Mouse (Mus musculus): ENCODE data around the gene Olfr548-ps1. TPM values are rescaled to one million over a fixed set of nuclear protein-coding genes. Genes with fewer than 3 reads are reported as not detected.
A peak's percentile ranks its signal among the peaks of the same experiment; 100 is the strongest.
"Not testable (repeated sequence)": the region's sequence is repeated elsewhere in the genome, so short reads cannot be mapped to it uniquely, and the experiment has no call there.

The Olfr548-ps1 gene
- polyA plus RNA-seq (2015; fragmentation: Nextera tagmentation; extraction: Ambion mirVana) = not detected in 2 replicates

- H3K27ac ChIP-seq = no peak within 1 kb of the TSS
- H3K4me1 ChIP-seq (replicated peaks) = no peaks in the 10 kb centered on the region
- WGBS = 88% methylated on average over 2 of the region's 2 CpGs
- H3K27me3 ChIP-seq (replicated peaks) = no peaks in the 10 kb centered on the region
- no peak within 1 kb of the TSS for H3K4me2 ChIP-seq (replicated peaks)
- H3K9me3 ChIP-seq = no peaks in the 10 kb centered on the region
- no peak within 1 kb of the TSS for H3K4me3 ChIP-seq (replicated peaks)
- no peaks in the 10 kb centered on the region for H3K36me3 ChIP-seq
- no peak within 1 kb of the TSS for H3K9ac ChIP-seq
- no peak for ATAC-seq
Observed at GRCm38 (mm10) chr7:102540596-102540995, at the start of gene Olfr548-ps1. Gene Olfr548-ps1, plus strand, starts transcription at chr7:102540896.

GRCm38 (mm10) chr7:102494416-102494815 is 46.3 kb upstream of the Olfr548-ps1 start:
- not testable (repeated sequence) for H3K4me1 ChIP-seq (replicated peaks); ATAC-seq
- WGBS = 46% methylated on average over 7 of the region's 7 CpGs

GRCm38 (mm10) chr7:102499473-102499872 is 41.2 kb upstream of the Olfr548-ps1 start, which contains the start of gene Olfr545:
Gene Olfr545, minus strand, starts transcription at chr7:102499573.
- WGBS = 66% methylated on average over 3 of the region's 3 CpGs
- no peaks in the 10 kb centered on the region for H3K9me3 ChIP-seq

More at GRCm38 (mm10) chr7:102494416-102494815, 46.3 kb upstream of the Olfr548-ps1 start:
- not testable (repeated sequence) for H3K9ac ChIP-seq; H3K36me3 ChIP-seq; H3K9me3 ChIP-seq; H3K27me3 ChIP-seq (replicated peaks); H3K4me3 ChIP-seq (replicated peaks); H3K4me2 ChIP-seq (replicated peaks); H3K27ac ChIP-seq

GRCm38 (mm10) chr7:102501986-102502385 is 38.7 kb upstream of the Olfr548-ps1 start:
- Histone ChIP-seq H3K9ac (no peak overlapping the region), H3K4me2 (replicated peaks) (no peak overlapping the region), H3K27me3 (replicated peaks) (no peaks in the 10 kb centered on the region), H3K27ac (no peak overlapping the region), H3K4me1 (replicated peaks) (no peaks in the 10 kb centered on the region), H3K4me3 (replicated peaks) (no peak overlapping the region), H3K36me3 (no peaks in the 10 kb centered on the region), H3K9me3 (no peaks in the 10 kb centered on the region)
- 74% methylated on average over 5 of the region's 5 CpGs for WGBS
- no peak for ATAC-seq

More at GRCm38 (mm10) chr7:102499473-102499872, 41.2 kb upstream of the Olfr548-ps1 start, which contains the start of gene Olfr545:
- no peak within 1 kb of the TSS for H3K9ac ChIP-seq
- no peak within 1 kb of the TSS for H3K4me2 ChIP-seq (replicated peaks)
- no peak for ATAC-seq
- H3K4me3 ChIP-seq (replicated peaks) = no peak within 1 kb of the TSS
- no peaks in the 10 kb centered on the region for H3K4me1 ChIP-seq (replicated peaks)
- H3K27me3 ChIP-seq (replicated peaks) = no peaks in the 10 kb centered on the region
- no peaks in the 10 kb centered on the region for H3K36me3 ChIP-seq
- H3K27ac ChIP-seq = no peak within 1 kb of the TSS

GRCm38 (mm10) chr7:102506848-102507247 is 33.8 kb upstream of the Olfr548-ps1 start:
- no peak overlapping the region for H3K4me2 ChIP-seq (replicated peaks)
- H3K4me1 ChIP-seq (replicated peaks) = no peaks in the 10 kb centered on the region
- H3K36me3 ChIP-seq = no peaks in the 10 kb centered on the region
- H3K9me3 ChIP-seq = no peaks in the 10 kb centered on the region
- WGBS = 44% methylated on average over 3 of the region's 3 CpGs
- H3K4me3 ChIP-seq (replicated peaks) = no peak overlapping the region
- ATAC-seq = peak; percentile 82
- no peak overlapping the region for H3K9ac ChIP-seq
- 0 out of 2 replicates have a peak, but pooled peaks cover 2% of the 10 kb centered on the region for H3K27me3 ChIP-seq (replicated peaks)
- no peak overlapping the region for H3K27ac ChIP-seq

- no peak overlapping the region for H3K9ac ChIP-seq
- no peak for ATAC-seq
- WGBS = 84% methylated on average over 9 of the region's 9 CpGs
- H3K4me3 ChIP-seq (replicated peaks) = no peak overlapping the region
- H3K4me1 ChIP-seq (replicated peaks) = 0 out of 2 replicates have a peak, but pooled peaks cover 2% of the 10 kb centered on the region
- H3K27ac ChIP-seq = no peak overlapping the region
- no peaks in the 10 kb centered on the region for H3K9me3 ChIP-seq
- 0 out of 2 replicates have a peak, but pooled peaks cover 2% of the 10 kb centered on the region for H3K27me3 ChIP-seq (replicated peaks)
- H3K36me3 ChIP-seq = no peaks in the 10 kb centered on the region
- H3K4me2 ChIP-seq (replicated peaks) = no peak overlapping the region
Observed at GRCm38 (mm10) chr7:102508066-102508465, 32.6 kb upstream of the Olfr548-ps1 start.

- H3K9me3 ChIP-seq = no peaks in the 10 kb centered on the region
- H3K4me1 ChIP-seq (replicated peaks) = 0 out of 2 replicates have a peak, but pooled peaks cover 2% of the 10 kb centered on the region
- no peak for ATAC-seq
- no peaks in the 10 kb centered on the region for H3K36me3 ChIP-seq
- no peak overlapping the region for H3K9ac ChIP-seq
- WGBS = 88% methylated on average over 6 of the region's 6 CpGs
- no peak overlapping the region for H3K4me2 ChIP-seq (replicated peaks)
- H3K27me3 ChIP-seq (replicated peaks) = 0 out of 2 replicates have a peak, but pooled peaks cover 2% of the 10 kb centered on the region
- no peak overlapping the region for H3K4me3 ChIP-seq (replicated peaks)
- no peak overlapping the region for H3K27ac ChIP-seq
Observed at GRCm38 (mm10) chr7:102508666-102509065, 32.0 kb upstream of the Olfr548-ps1 start.

GRCm38 (mm10) chr7:102509726-102510125 is 31.0 kb upstream of the Olfr548-ps1 start:
- H3K4me1 ChIP-seq (replicated peaks) = 0 out of 2 replicates have a peak, but pooled peaks cover 2% of the 10 kb centered on the region
- H3K27me3 ChIP-seq (replicated peaks) = 0 out of 2 replicates have a peak, but pooled peaks cover 2% of the 10 kb centered on the region
- WGBS = 85% methylated on average over 7 of the region's 7 CpGs
- no peak overlapping the region for H3K4me3 ChIP-seq (replicated peaks)
- no peak for ATAC-seq
- H3K4me2 ChIP-seq (replicated peaks) = no peak overlapping the region
- H3K9ac ChIP-seq = no peak overlapping the region
- no peaks in the 10 kb centered on the region for H3K9me3 ChIP-seq
- H3K27ac ChIP-seq = no peak overlapping the region
- no peaks in the 10 kb centered on the region for H3K36me3 ChIP-seq

GRCm38 (mm10) chr7:102511927-102512326 is 28.8 kb upstream of the Olfr548-ps1 start:
- WGBS = 90% methylated on average over 10 of the region's 10 CpGs
- Histone ChIP-seq H3K4me2 (replicated peaks) (no peak overlapping the region), H3K27ac (no peak overlapping the region), H3K36me3 (no peaks in the 10 kb centered on the region), H3K27me3 (replicated peaks) (0 out of 2 replicates have a peak, but pooled peaks cover 2% of the 10 kb centered on the region), H3K4me3 (replicated peaks) (no peak overlapping the region), H3K4me1 (replicated peaks) (0 out of 2 replicates have a peak, but pooled peaks cover 2% of the 10 kb centered on the region), H3K9me3 (no peaks in the 10 kb centered on the region), H3K9ac (no peak overlapping the region)
- ATAC-seq = no peak

- under 1% methylated on average over 54 of the region's 54 CpGs for WGBS
- H3K27me3 ChIP-seq (replicated peaks) = 0 out of 2 replicates have a peak, but pooled peaks cover 2% of the 10 kb centered on the region
- peak overlapping the region; percentile 65 for H3K9ac ChIP-seq
- H3K4me1 ChIP-seq (replicated peaks) = 0 out of 2 replicates have a peak, but pooled peaks cover 2% of the 10 kb centered on the region
- peak overlapping the region; percentile 51 for H3K4me3 ChIP-seq (replicated peaks)
- H3K9me3 ChIP-seq = no peaks in the 10 kb centered on the region
- ATAC-seq = peak; percentile 97
- H3K4me2 ChIP-seq (replicated peaks) = peak overlapping the region; percentile 96
- no peaks in the 10 kb centered on the region for H3K36me3 ChIP-seq
- H3K27ac ChIP-seq = no peak overlapping the region
Observed at GRCm38 (mm10) chr7:102512814-102513435, 27.8 kb upstream of the Olfr548-ps1 start.

- Histone ChIP-seq H3K4me1 (replicated peaks) (0 out of 2 replicates have a peak, but pooled peaks cover 2% of the 10 kb centered on the region), H3K27ac (no peak overlapping the region)
- 71% methylated on average over 4 of the region's 4 CpGs for WGBS
Observed at GRCm38 (mm10) chr7:102514144-102514543, 26.6 kb upstream of the Olfr548-ps1 start.

GRCm38 (mm10) chr7:102516261-102517050 is 24.2 kb upstream of the Olfr548-ps1 start:
- no peaks in the 10 kb centered on the region for H3K9me3 ChIP-seq
- 0 out of 2 replicates have a peak, but pooled peaks cover 2% of the 10 kb centered on the region for H3K27me3 ChIP-seq (replicated peaks)
- no peak overlapping the region for H3K4me2 ChIP-seq (replicated peaks)
- H3K36me3 ChIP-seq = no peaks in the 10 kb centered on the region
- ATAC-seq = no peak
- WGBS = 74% methylated on average over 10 of the region's 10 CpGs
- no peak overlapping the region for H3K27ac ChIP-seq
- H3K4me3 ChIP-seq (replicated peaks) = no peak overlapping the region
- no peak overlapping the region for H3K9ac ChIP-seq
- 0 out of 2 replicates have a peak, but pooled peaks cover 2% of the 10 kb centered on the region for H3K4me1 ChIP-seq (replicated peaks)

More at GRCm38 (mm10) chr7:102514144-102514543, 26.6 kb upstream of the Olfr548-ps1 start:
- Histone ChIP-seq H3K4me2 (replicated peaks) (no peak overlapping the region), H3K36me3 (no peaks in the 10 kb centered on the region), H3K27me3 (replicated peaks) (0 out of 2 replicates have a peak, but pooled peaks cover 2% of the 10 kb centered on the region), H3K4me3 (replicated peaks) (no peak overlapping the region), H3K9ac (no peak overlapping the region), H3K9me3 (no peaks in the 10 kb centered on the region)
- ATAC-seq = no peak
